Mouse (Mus musculus) limb, embryonic 10.5 days (tissue): Measurements from ENCODE around the gene Adcy4. TPM values are rescaled to one million over a fixed set of nuclear protein-coding genes. Genes with fewer than 3 reads are reported as not detected.

ENCODE experiments used
- DNase-seq: peaks from one replicate; pipeline ENCODE4 v3.0.0-alpha.2; 2017; ENCODE audit warnings: low spot score
- H3K27ac ChIP-seq: fragments of 300-500 bp; sonication (generic); 2 replicates; pipeline ENCODE4 v1.5.1; 2016; ENCODE audit warnings: mild to moderate bottlenecking
- H3K27me3 ChIP-seq: fragments of 300-500 bp; sonication (generic); 2 replicates; pipeline ENCODE4 v1.6.1; 2016; ENCODE audit warnings: low read depth, mild to moderate bottlenecking; ENCODE audit not compliant: poor library complexity, severe bottlenecking
- H3K36me3 ChIP-seq: fragments of 300-500 bp; sonication (generic); 2 replicates; pipeline ENCODE4 v1.6.1; 2016; ENCODE audit warnings: mild to moderate bottlenecking, moderate library complexity
- H3K4me1 ChIP-seq: fragments of 300-500 bp; sonication (generic); 2 replicates; pipeline ENCODE4 v1.6.1; 2016
- H3K4me3 ChIP-seq: fragments of 300-500 bp; sonication (generic); 2 replicates; pipeline ENCODE4 v1.5.1; 2016; ENCODE audit warnings: mild to moderate bottlenecking, moderate library complexity
- H3K9me3 ChIP-seq: fragments of 300-500 bp; sonication (generic); replicated peaks from 2 replicates; pipeline ENCODE4 v1.6.1; 2016; ENCODE audit warnings: mild to moderate bottlenecking
- WGBS: fragments of 180-500 bp; shearing (Covaris S2); methylation state at CpG from one replicate; pipeline ENCODE4 v1.1.7; 2016; 5-methylcytosine and 5-hydroxymethylcytosine counted together
- polyA plus RNA-seq: library from polyadenylated mRNA; unstranded; fragments of >200 nt; fragmentation: Nextera tagmentation; extraction: Ambion mirVana; gene quantifications from 2 replicates; pipeline ENCODE4 v1.2.1, GENCODE M21; 2016

Adcy4 gene
- polyA plus RNA-seq, 1 experiment from 2014 or later = 13.3 TPM

DNA sequence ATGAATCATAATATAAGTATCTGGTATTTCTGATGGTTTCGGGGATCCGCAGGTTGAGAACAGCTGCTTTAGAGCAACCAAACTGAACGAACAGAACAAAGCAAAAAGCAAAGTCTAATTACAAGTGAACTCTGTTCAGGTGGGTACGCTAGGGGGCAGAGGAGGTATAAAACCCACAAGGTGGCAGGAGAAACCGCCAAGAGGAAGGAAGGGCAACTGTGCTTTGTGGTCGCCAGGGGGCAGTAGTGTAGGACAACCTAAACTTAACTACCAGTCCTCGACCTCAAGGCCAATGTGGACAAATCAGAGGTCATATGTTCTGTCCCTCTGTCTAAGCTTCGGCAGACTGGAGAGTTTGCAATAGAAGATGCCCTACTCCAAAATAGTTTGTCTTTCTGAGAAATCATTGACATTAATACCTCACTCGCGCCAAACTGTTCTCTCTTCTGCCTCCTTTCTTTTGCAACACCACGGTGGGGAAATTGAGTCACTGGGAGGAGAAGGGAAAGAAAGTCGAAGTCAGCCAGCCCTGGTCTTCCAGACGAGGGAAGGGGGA lies 38.6 kb upstream of the Adcy4 start:
- Histone ChIP-seq H3K27me3 (no peaks in the 10 kb centered on the region), H3K9me3 (no peaks in the 10 kb centered on the region), H3K36me3 (peaks cover 15% of the 10 kb centered on the region), H3K4me1 (peaks cover 42% of the 10 kb centered on the region), H3K27ac (peak overlapping the region; percentile 98), H3K4me3 (peak overlapping the region; percentile 83)
- WGBS = 7% methylated on average over 13 of the region's 13 CpGs
- peak; percentile 91 for DNase-seq

DNA sequence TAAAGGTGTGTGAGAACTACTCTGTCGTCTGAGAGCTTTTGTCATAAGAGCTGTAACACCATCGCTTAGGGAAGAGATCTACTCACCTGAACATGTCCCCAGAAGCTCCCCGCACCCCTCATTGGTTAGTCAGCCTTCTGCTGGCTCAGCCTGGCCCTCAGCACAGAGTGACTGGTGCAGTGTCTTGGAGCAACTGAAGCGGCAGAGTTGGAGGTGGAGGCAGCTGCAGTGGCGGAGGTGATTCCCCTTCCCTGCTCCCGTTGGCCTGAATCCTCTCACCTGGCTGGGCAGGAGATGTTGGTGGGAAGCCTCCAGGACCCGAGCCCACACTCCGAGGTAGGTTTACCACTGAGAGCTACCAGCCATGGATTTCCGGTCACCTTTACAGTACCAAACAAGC lies 36.7 kb upstream of the Adcy4 start:
- H3K27ac ChIP-seq = no peak overlapping the region
- H3K9me3 ChIP-seq = no peaks in the 10 kb centered on the region

DNA sequence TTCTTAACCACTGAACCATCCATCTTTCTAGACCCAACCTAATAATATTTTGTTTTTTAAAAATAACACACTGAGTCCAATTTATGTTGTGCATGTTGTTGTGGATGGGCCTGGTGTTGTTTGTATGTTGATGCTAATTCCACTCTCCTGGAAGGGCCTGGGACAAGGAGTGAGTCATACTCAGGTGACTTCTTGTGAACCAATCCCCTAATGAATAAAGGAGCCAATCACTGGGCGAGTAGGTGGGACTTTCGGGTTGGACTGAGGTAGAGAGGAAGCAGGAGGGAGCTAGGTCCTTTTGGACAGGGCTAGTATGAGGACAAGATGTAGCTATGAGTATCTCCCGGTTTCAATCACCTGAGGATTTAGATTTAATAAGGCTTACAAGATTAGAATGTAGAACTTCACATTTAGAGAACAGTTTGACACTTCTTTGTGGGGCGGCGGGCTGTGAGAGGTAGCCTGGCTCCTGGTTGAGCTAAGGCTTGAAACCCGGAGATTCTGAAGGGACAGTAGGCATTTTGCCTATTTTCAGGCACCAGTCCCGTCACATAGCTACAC lies 36.0 kb upstream of the Adcy4 start:
- peaks cover 31% of the 10 kb centered on the region for H3K4me1 ChIP-seq
- no peak overlapping the region for H3K27ac ChIP-seq
- no peaks in the 10 kb centered on the region for H3K9me3 ChIP-seq
- no peaks in the 10 kb centered on the region for H3K27me3 ChIP-seq
- DNase-seq = no peak
- H3K36me3 ChIP-seq = no peaks in the 10 kb centered on the region
- WGBS = 85% methylated on average over 7 of the region's 7 CpGs
- H3K4me3 ChIP-seq = no peak overlapping the region

More for the DNA sequence above, 36.7 kb upstream of the Adcy4 start:
- DNase-seq = no peak
- Histone ChIP-seq H3K4me1 (peaks cover 26% of the 10 kb centered on the region), H3K36me3 (no peaks in the 10 kb centered on the region), H3K4me3 (no peak overlapping the region), H3K27me3 (no peaks in the 10 kb centered on the region)
- WGBS = 89% methylated on average over 9 of the region's 9 CpGs

DNA sequence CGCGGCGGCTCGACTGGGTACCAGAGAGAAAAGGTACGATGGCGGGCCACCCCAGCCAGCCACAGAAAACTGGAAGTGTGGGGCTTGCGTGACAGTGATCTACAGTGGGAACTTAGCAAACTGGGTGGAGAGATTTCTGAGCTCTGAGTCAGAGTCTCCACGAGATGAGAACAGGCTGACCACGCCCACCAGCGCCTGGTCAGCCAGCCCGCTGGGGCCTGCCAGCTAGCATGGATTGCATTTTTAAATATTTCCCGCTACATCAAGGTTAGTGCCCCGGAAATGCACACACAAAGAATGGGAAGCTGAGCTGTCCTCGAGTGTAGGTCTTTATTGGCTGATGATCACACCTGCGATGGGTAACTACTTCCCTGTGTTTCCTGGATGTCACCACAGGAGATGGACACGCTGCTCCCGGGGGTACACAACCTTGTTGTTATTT lies 31.4 kb upstream of the Adcy4 start:
- no peak for DNase-seq
- H3K36me3 ChIP-seq = no peaks in the 10 kb centered on the region
- no peaks in the 10 kb centered on the region for H3K27me3 ChIP-seq
- no peaks in the 10 kb centered on the region for H3K9me3 ChIP-seq
- 24% methylated on average over 17 of the region's 17 CpGs for WGBS
- H3K27ac ChIP-seq = peak overlapping the region; percentile 61
- peaks cover 7% of the 10 kb centered on the region; the same call in 1 of the 2 replicates for H3K4me1 ChIP-seq
- peak overlapping the region; percentile 60 for H3K4me3 ChIP-seq

DNA sequence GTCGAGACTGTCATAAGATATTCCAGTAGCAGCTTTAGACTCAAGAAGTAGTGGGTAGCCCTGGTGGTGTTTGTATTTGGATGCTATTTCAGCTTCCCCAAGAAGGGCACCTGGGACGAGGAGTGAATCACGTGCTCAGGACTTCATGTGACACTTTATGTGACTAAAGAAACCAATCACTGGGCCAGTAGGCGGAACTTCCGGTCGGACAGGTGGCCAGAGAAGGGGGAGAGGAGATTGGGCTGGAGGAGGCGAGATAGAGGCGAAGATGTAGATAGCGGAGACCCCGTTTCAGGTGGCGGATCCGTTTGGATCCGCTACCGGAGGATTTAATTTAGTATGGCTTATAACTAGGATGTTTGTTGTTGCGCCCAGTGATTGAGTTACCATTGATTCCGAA lies 31.0 kb upstream of the Adcy4 start:
- H3K4me3 ChIP-seq = peak overlapping the region; percentile 60
- WGBS = 20% methylated on average over 16 of the region's 16 CpGs
- H3K27me3 ChIP-seq = no peaks in the 10 kb centered on the region
- H3K4me1 ChIP-seq = peaks cover 7% of the 10 kb centered on the region; the same call in 1 of the 2 replicates
- peak overlapping the region; percentile 61 for H3K27ac ChIP-seq
- no peaks in the 10 kb centered on the region for H3K36me3 ChIP-seq
- no peaks in the 10 kb centered on the region for H3K9me3 ChIP-seq
- DNase-seq = peak; percentile 84

DNA sequence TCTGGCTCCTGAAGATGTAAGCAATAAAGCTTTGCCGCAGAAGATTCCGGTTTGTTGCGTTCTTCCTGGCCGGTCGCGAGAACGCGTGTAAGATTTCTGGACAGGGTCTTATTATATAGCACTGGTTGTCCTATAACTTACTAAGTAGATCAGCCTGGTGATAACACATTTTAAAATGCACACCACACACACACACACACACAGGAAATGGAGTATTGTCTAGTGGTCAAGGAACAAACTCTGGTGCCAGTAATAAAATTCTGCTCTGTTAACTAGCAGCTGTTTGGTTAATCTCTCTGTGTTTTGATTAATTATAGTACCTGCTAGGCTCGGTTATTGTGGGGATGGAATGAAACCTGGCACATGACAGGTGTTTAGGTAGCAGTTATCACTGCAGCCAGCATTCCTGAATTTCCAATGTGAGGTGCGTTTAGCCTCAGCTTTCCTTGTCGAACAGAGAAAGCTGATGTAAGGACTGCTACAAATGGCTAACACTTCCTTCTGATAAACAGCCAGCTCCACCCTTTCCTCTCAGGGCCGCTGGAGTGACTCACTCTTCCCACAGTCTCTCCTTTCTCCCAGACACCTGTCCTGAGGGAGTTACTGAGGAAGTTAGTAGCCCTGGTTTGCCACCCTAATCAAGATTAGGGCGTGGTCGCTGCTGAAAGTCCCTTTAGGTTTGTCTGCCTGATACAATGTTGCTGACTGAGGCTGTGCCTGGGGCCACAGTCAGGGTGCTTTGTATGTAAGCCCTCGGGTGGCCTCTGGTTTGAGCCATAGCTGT lies 11.7 kb upstream of the Adcy4 start:
- Histone ChIP-seq H3K27me3 (peaks cover under 1% of the 10 kb centered on the region; the same call in 1 of the 2 replicates), H3K4me3 (no peak overlapping the region), H3K27ac (no peak overlapping the region), H3K4me1 (no peaks in the 10 kb centered on the region), H3K9me3 (no peaks in the 10 kb centered on the region), H3K36me3 (no peaks in the 10 kb centered on the region)
- 85% methylated on average over 15 of the region's 15 CpGs for WGBS
- no peak for DNase-seq

DNA sequence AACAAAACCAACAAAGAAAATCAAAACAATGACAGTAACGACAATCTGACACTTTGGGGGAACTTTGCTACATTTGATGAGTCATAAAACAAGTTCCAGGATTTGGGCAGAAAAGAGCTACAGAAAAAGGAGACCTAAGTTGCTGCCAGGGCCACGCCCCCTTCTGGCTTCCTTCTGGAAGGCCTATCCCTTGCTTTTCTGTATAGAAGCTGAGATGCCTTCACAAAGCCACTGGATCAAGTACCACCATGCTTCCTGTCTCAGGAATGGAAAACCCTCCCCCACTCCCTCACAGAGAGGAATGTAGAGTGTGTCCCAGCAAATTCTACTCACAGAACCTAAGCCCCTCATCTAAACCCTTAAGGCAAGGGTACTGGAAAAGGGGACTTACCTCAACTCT lies 10.1 kb upstream of the Adcy4 start:
- no peaks in the 10 kb centered on the region for H3K9me3 ChIP-seq
- no peak overlapping the region for H3K27ac ChIP-seq
- WGBS = 73% methylated on average over 2 of the region's 2 CpGs
- H3K4me3 ChIP-seq = no peak overlapping the region
- H3K4me1 ChIP-seq = no peaks in the 10 kb centered on the region
- no peaks in the 10 kb centered on the region for H3K36me3 ChIP-seq
- no peak for DNase-seq
- H3K27me3 ChIP-seq = peaks cover 17% of the 10 kb centered on the region

DNA sequence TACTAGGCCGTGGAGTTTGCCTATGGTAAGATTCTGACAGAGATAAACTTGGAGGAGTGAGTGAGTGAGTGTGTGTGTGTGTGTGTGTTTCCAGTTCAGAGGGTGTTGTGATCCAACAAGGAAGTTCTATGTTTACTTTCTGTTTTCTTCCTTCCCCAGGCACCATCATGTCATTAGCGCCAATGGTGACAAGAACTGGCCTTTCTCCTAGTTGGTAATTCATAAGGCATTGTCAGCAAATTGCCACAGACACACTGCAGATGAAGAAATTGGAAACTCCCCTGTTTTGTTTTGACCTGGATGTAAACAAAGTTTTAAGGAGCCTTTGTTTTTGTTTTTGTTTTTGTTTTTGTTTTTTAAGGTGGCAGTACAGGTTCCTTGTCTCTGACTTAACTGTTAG lies 9.6 kb upstream of the Adcy4 start:
- no peak for DNase-seq
- whole genome bisulfite sequencing = 64% methylated on average over 2 of the region's 2 CpGs
- no peaks in the 10 kb centered on the region for H3K9me3 ChIP-seq
- H3K4me1 ChIP-seq = peaks cover 4% of the 10 kb centered on the region
- H3K36me3 ChIP-seq = no peaks in the 10 kb centered on the region
- H3K27me3 ChIP-seq = peaks cover 22% of the 10 kb centered on the region
- no peak overlapping the region for H3K4me3 ChIP-seq
- H3K27ac ChIP-seq = no peak overlapping the region

DNA sequence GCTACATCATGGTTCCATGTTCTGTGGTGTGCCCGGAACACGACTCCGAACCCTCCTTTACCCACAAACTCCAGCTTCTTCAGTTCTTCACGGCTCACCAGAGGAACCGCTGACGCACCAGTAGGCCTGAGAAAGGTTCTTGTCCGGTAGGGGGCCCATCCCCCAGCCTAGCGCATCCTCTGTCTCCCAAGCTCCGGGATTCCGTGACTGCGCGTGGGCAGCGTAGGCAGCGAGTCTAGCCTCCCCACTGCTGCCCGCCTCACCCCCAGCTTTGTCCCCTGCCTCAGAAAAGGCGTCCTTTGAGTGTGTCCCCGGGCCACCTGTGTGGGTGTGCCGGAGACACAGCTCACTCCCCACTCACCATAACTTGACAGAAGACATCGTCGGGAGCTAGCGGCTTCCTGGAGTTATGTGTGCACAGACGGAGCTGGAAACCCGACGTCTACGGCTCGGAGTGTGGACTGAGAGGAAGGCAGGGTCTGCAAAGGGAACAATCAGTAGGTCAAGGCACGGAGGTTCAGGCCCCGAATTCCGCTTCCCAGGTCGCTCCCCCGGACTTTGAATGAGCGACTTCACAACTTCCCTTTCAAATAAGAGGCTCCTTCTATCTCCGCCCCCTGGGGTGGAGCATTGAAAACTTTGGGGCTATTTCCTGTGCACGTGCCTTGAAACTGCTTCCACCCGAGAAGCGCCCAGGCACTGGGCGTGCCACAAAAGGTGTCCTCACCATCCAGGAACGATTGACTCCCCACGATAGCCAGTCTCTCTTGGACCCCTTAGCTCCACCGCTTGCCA lies 4.6 kb upstream of the Adcy4 start, which contains the start of gene Ripk3:
Gene Ripk3 (minus strand): TSS at position 610 of the 795 bp plus-strand sequence.
- WGBS = 3% methylated on average over 40 of the region's 40 CpGs
- H3K4me1 ChIP-seq = peaks cover 31% of the 10 kb centered on the region
- no peaks in the 10 kb centered on the region for H3K9me3 ChIP-seq
- H3K4me3 ChIP-seq = peak within 1 kb of the TSS; percentile 56
- H3K27ac ChIP-seq = peak within 1 kb of the TSS; percentile 62
- peaks cover 72% of the 10 kb centered on the region for H3K27me3 ChIP-seq
- no peaks in the 10 kb centered on the region for H3K36me3 ChIP-seq
- peak; percentile 46 for DNase-seq

DNA sequence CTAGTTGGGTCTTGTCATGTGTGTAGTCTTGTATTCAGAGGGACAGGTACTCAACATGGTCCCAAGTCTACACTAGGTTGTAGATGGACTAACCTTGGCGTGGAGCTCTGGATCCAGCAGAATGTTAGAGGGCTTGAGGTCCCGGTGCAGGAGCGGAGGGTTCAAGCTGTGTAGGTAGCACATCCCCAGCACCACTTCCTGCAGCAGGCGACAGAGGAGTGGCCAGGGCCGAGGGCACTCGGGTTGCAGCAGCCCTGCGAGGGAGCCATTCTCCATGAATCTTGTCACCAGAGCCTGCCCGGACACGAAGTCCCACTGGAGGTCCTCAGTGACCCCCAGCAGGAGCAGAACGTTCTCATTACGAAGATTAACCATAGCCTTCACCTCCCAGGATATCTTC lies 3.8 kb upstream of the Adcy4 start:
- Histone ChIP-seq H3K4me3 (peak overlapping the region; percentile 56), H3K36me3 (no peaks in the 10 kb centered on the region), H3K27me3 (peaks cover 76% of the 10 kb centered on the region), H3K9me3 (no peaks in the 10 kb centered on the region), H3K27ac (peak overlapping the region; percentile 62; the same call in 1 of the 2 replicates), H3K4me1 (peaks cover 38% of the 10 kb centered on the region)
- DNase-seq = no peak
- WGBS = 23% methylated on average over 11 of the region's 11 CpGs

DNA sequence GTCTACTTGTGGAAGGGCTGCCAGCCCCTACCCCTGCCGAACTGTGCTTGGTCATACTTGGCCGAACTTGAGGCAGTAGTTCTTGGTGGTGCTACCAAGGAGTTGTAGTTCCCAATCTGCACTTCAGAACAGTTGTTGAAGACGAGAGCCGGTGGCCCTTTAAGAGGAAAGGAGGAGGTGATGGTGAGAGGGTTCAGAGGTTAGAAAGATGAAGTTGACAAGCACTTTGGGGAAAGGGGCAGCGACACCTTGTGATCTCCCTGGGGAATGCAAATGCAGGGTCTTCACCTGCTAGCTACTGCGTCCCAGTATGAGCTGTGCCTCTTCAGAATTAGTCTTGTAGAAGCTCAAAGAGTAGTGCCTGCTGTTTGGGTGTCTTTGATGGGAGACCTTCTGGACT lies 1.3 kb upstream of the Adcy4 start:
- H3K27me3 ChIP-seq = peaks cover 92% of the 10 kb centered on the region
- 21% methylated on average over 6 of the region's 6 CpGs for WGBS
- no peak overlapping the region for H3K4me3 ChIP-seq
- H3K4me1 ChIP-seq = peaks cover 59% of the 10 kb centered on the region
- H3K36me3 ChIP-seq = no peaks in the 10 kb centered on the region
- H3K9me3 ChIP-seq = no peaks in the 10 kb centered on the region
- no peak overlapping the region for H3K27ac ChIP-seq
- DNase-seq = no peak

DNA sequence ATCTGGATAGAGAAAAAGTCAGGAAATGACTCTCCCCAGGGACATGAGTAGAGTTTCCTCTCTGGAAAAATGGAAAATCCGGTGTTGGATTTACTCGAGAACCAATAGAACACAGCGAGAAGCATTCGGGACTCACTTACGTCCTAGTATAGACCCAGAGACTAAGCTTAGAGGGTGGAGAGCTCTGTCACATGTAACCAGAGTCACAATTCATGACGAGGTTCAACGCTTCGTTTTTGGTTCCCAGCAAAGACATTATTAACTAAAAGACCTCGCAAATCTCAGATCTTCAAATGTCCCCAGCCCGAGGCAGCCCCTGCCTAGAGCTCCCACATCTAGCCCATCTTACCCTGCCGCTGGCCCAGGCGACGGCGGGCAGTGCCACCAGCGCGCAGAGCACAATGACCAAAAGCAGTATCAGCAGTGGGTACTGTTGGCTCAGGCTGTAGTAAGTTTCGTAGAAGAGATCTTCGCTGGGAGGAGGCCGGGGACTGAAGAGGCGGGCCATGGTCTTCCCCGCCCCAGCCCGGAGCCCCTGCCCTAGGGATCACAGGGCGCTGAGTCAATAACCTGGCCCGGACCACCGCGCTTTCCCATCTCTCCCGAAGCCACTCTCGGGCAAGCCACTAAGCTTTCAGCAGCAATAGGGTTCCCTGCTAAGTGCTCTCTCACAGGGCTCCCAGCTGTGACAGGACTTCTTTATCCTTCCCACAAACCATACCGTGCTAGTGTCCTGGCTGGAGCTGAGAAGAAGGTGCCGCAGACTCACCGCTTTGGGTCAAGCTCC lies 531 bp downstream of the Adcy4 start:
- Histone ChIP-seq H3K9me3 (no peaks in the 10 kb centered on the region), H3K4me1 (peaks cover 54% of the 10 kb centered on the region), H3K4me3 (peak overlapping the region; percentile 58), H3K27ac (peak overlapping the region; percentile 84), H3K27me3 (peaks cover 78% of the 10 kb centered on the region), H3K36me3 (0 out of 2 replicates have a peak, but pooled peaks cover 8% of the 10 kb centered on the region)
- DNase-seq = peak; percentile 67
- WGBS = 1% methylated on average over 31 of the region's 31 CpGs
